Comparison of ENCODE assay signal across 19 mouse cellular contexts in the genomic region with DNA sequence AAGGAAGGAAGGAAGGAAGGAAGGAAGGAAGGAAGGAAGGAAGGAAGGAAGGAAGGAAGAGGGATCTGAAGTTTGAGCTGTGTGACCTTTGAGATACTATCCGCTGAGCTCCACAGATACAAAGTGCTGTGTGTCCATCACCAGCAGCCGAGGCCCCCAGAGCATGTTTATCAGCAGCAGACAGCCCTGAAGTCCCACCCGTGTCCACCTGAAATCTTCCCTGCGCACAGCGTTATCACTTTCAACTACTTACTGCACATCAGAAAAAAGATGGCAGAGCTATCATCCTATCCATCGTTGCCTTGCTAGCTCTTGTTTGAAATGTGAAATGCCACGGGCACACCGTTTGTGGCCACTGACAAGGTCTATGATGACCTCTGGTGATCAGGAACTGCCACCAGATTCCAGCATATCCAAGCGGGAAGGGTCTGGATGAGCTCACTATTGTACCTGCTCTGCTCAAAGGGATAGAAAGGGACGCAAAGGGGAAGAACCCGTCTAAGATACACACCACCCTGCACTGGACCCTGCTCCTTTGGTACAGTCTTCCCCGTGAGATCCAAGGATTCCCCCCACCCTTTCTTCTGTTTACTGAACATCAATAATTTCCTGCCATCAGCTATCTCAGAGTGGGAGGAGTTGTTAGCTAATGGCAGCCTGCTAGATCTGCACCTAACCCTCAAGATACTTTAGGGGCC. TPM values are rescaled to one million over a fixed set of nuclear protein-coding genes. Genes with fewer than 3 reads are reported as not detected.
DNase-seq lines count a peak whose midpoint lies in the region; ATAC-seq and TF ChIP-seq lines count a peak whose summit lies in the region.
"Had no signal": no experiment of that assay in that cellular context is flagged by ENCODE, and none has a peak within 500 bp of the region (broad histone marks: within the 10 kb centered on the region; RNA-seq: fewer than 3 reads in every experiment).

No protein-coding gene starts in this region.

- peak; percentile 98 for TF ChIP-seq EP300 in liver, postnatal 0 days (IDR thresholded peaks at IDR 0.05; ENCODE audit: low read depth)

- TF ChIP-seq POLR2A in bone marrow, adult 2 months (IDR thresholded peaks at IDR 0.05; ENCODE audit: borderline replicate concordance, control insufficient read depth, low read depth, low read length) = no peak
- no peak for TF ChIP-seq POLR2A in cerebellum, adult 2 months (IDR thresholded peaks at IDR 0.05; ENCODE audit: borderline replicate concordance, insufficient read depth, low read length)

- ATAC-seq in heart, embryonic 12.5 days (ENCODE audit: insufficient number of reproducible peaks, low FRiP score) = peak; percentile 79; the same call in 1 of the 2 replicates
- peak; percentile 71 for ATAC-seq in intestine, embryonic 16.5 days
- peak; percentile 98 for ATAC-seq in liver, postnatal 0 days

- WGBS in heart, embryonic 12.5 days = 68% methylated on average over 12 of the region's 12 CpGs
- WGBS in bone marrow, adult 2 months = 71% methylated on average over 12 of the region's 12 CpGs
- 71% methylated on average over 12 of the region's 12 CpGs for WGBS in intestine, embryonic 16.5 days
- WGBS in liver, postnatal 0 days (ENCODE audit: insufficient replicate concordance) = 59% methylated on average over 12 of the region's 12 CpGs
- 90% methylated on average over 12 of the region's 12 CpGs for WGBS in cerebellum, adult 2 months

- H3K9me3 ChIP-seq in heart, embryonic 12.5 days (replicated peaks) = no peaks in the 10 kb centered on the region
- H3K9me3 ChIP-seq in intestine, embryonic 16.5 days (ENCODE audit: control insufficient read depth, low read length) = no peaks in the 10 kb centered on the region
- H3K9me3 ChIP-seq in liver, postnatal 0 days (ENCODE audit: low read length) = no peaks in the 10 kb centered on the region
- H3K9me3 ChIP-seq: embryonic facial prominence, embryonic 12.5 days; heart, embryonic 15.5 days; limb, embryonic 10.5 days had no signal

- no peak overlapping the region for H3K4me2 ChIP-seq in heart, embryonic 12.5 days
- no peak overlapping the region for H3K4me2 ChIP-seq in intestine, embryonic 16.5 days (ENCODE audit: low read depth, low read length)
- peak overlapping the region; percentile 62 for H3K4me2 ChIP-seq in liver, postnatal 0 days (ENCODE audit: low read depth, low read length)
- H3K4me2 ChIP-seq: embryonic facial prominence, embryonic 12.5 days; heart, embryonic 15.5 days had no signal

- no peaks in the 10 kb centered on the region for H3K36me3 ChIP-seq in heart, embryonic 12.5 days
- no peaks in the 10 kb centered on the region for H3K36me3 ChIP-seq in intestine, embryonic 16.5 days (ENCODE audit: control insufficient read depth, insufficient read depth, low read length)
- no peaks in the 10 kb centered on the region for H3K36me3 ChIP-seq in liver, postnatal 0 days (replicated peaks; ENCODE audit: insufficient read depth, low read length)
- H3K36me3 ChIP-seq: embryonic facial prominence, embryonic 12.5 days; heart, embryonic 15.5 days; limb, embryonic 10.5 days had no signal

- H3K27me3 ChIP-seq in heart, embryonic 12.5 days (replicated peaks) = no peaks in the 10 kb centered on the region
- no peaks in the 10 kb centered on the region for H3K27me3 ChIP-seq in intestine, embryonic 16.5 days (replicated peaks; ENCODE audit: control insufficient read depth, insufficient read depth, low read length)
- no peaks in the 10 kb centered on the region for H3K27me3 ChIP-seq in liver, postnatal 0 days (ENCODE audit: insufficient read depth, low read length)
- no peaks in the 10 kb centered on the region for H3K27me3 ChIP-seq in cerebellum, adult 2 months (ENCODE audit: control insufficient read depth, insufficient read depth, low read length)
- H3K27me3 ChIP-seq: embryonic facial prominence, embryonic 12.5 days; heart, embryonic 15.5 days had no signal

- DNase-seq in heart, adult 18-20 months = no peak
- DNase-seq in liver, postnatal 0 days = peak; percentile 68
- DNase-seq in adipocyte (ENCODE audit: low spot score) = no peak
- DNase-seq in cerebellum, adult 18-20 months = no peak
- DNase-seq in cerebellum, adult 2 months = no peak
- DNase-seq: adrenal gland, postnatal 10 days; cerebellum, adult 9-10 months; gastrocnemius, postnatal 25 days; lung, adult 2 months; midbrain, embryonic 14.5 days had no signal

- no peak for TF ChIP-seq CTCF in bone marrow, adult 2 months (IDR thresholded peaks at IDR 0.05; ENCODE audit: control insufficient read depth, insufficient read depth, low read length)
- no peak for TF ChIP-seq CTCF in liver, postnatal 0 days (IDR thresholded peaks at IDR 0.05; ENCODE audit: low read depth)
- no peak for TF ChIP-seq CTCF in cerebellum, adult 2 months (IDR thresholded peaks at IDR 0.05; ENCODE audit: borderline replicate concordance, insufficient read depth, low read depth, low read length)

- H3K4me1 ChIP-seq in heart, embryonic 12.5 days (replicated peaks) = no peaks in the 10 kb centered on the region
- H3K4me1 ChIP-seq in bone marrow, adult 2 months (ENCODE audit: control insufficient read depth, insufficient read depth, low read length) = no peaks in the 10 kb centered on the region; the same call in none of the 2 replicates
- H3K4me1 ChIP-seq in intestine, embryonic 16.5 days (ENCODE audit: control insufficient read depth, insufficient read depth, low read length) = no peaks in the 10 kb centered on the region
- H3K4me1 ChIP-seq in liver, postnatal 0 days (ENCODE audit: insufficient read depth) = peaks cover 29% of the 10 kb centered on the region
- H3K4me1 ChIP-seq in cerebellum, adult 2 months (ENCODE audit: control insufficient read depth, insufficient read depth, low read length) = no peaks in the 10 kb centered on the region; the same call in 1 of the 2 replicates
- H3K4me1 ChIP-seq: embryonic facial prominence, embryonic 12.5 days; heart, embryonic 15.5 days; limb, embryonic 10.5 days had no signal

- H3K9ac ChIP-seq in heart, embryonic 12.5 days = no peak overlapping the region
- H3K9ac ChIP-seq in intestine, embryonic 16.5 days (ENCODE audit: low read depth, low read length) = no peak overlapping the region
- no peak overlapping the region for H3K9ac ChIP-seq in liver, postnatal 0 days (replicated peaks)
- H3K9ac ChIP-seq: embryonic facial prominence, embryonic 12.5 days; heart, embryonic 15.5 days had no signal

- no peak overlapping the region for H3K27ac ChIP-seq in heart, embryonic 12.5 days (ENCODE audit: poor library complexity, severe bottlenecking)
- peak overlapping the region; percentile 78 for H3K27ac ChIP-seq in bone marrow, adult 2 months (ENCODE audit: control insufficient read depth, insufficient read depth, low read depth, low read length, poor library complexity)
- H3K27ac ChIP-seq in intestine, embryonic 16.5 days (ENCODE audit: low read length) = no peak overlapping the region
- peak overlapping the region; percentile 67 for H3K27ac ChIP-seq in liver, postnatal 0 days (ENCODE audit: low read depth)
- H3K27ac ChIP-seq in cerebellum, adult 2 months (ENCODE audit: insufficient read depth, low read length) = no peak overlapping the region
- H3K27ac ChIP-seq: embryonic facial prominence, embryonic 12.5 days; heart, embryonic 15.5 days; kidney, postnatal 0 days; layer of hippocampus, adult 2 months; limb, embryonic 10.5 days had no signal

- H3K4me3 ChIP-seq in heart, embryonic 12.5 days = no peak overlapping the region
- no peak overlapping the region for H3K4me3 ChIP-seq in bone marrow, adult 2 months (replicated peaks; ENCODE audit: control insufficient read depth, low read depth, low read length)
- H3K4me3 ChIP-seq in intestine, embryonic 16.5 days (ENCODE audit: low read length) = no peak overlapping the region
- H3K4me3 ChIP-seq in liver, postnatal 0 days (ENCODE audit: low read depth, low read length) = no peak overlapping the region
- H3K4me3 ChIP-seq in cerebellum, adult 2 months (replicated peaks; ENCODE audit: insufficient read depth, low read depth, low read length) = no peak overlapping the region
- H3K4me3 ChIP-seq: embryonic facial prominence, embryonic 12.5 days; heart, embryonic 15.5 days; layer of hippocampus, adult 2 months; limb, embryonic 10.5 days had no signal

RNA-seq across cellular contexts. Expression of gene Anp32b, which starts 18.2 kb away (rescaled TPM):
- polyA plus RNA-seq in heart, embryonic 12.5 days (2016; fragmentation: Nextera tagmentation; extraction: Ambion mirVana) = 209 and 214 TPM in 2 replicates
- total RNA-seq in heart, adult 18-20 months (2021) = 10 to 100 TPM; 55.2 to 56.6 TPM
- polyA plus RNA-seq in bone marrow, adult 2 months (2011; ENCODE audit: insufficient read depth, insufficient read length, low replicate concordance, missing spikeins) = 614 and 712 TPM in 2 replicates
- polyA plus RNA-seq in intestine, embryonic 16.5 days (2015; fragmentation: Nextera tagmentation; extraction: Ambion mirVana) = 185 and 206 TPM in 2 replicates
- polyA plus RNA-seq in liver, postnatal 0 days (2015; fragmentation: Nextera tagmentation; extraction: Ambion mirVana) = 184 and 188 TPM in 2 replicates
- 44.9 and 51.8 TPM in 2 replicates for polyA plus RNA-seq in cerebellum, adult 2 months (2012; rRNA removed)

RNA-seq across cellular contexts. Expression of gene Hemgn, which starts 19.2 kb away (rescaled TPM):
- polyA plus RNA-seq in heart, embryonic 12.5 days (2016; fragmentation: Nextera tagmentation; extraction: Ambion mirVana) = 9.7 and 12.4 TPM in 2 replicates
- under 1 TPM; 0.15 TPM for total RNA-seq in heart, adult 18-20 months (2021)
- 152 and 243 TPM in 2 replicates for polyA plus RNA-seq in bone marrow, adult 2 months (2011; ENCODE audit: insufficient read depth, insufficient read length, low replicate concordance, missing spikeins)
- 2.6 and 8.1 TPM in 2 replicates for polyA plus RNA-seq in intestine, embryonic 16.5 days (2015; fragmentation: Nextera tagmentation; extraction: Ambion mirVana)
- polyA plus RNA-seq in liver, postnatal 0 days (2015; fragmentation: Nextera tagmentation; extraction: Ambion mirVana) = 117 and 135 TPM in 2 replicates
- 0.14 and 0.16 TPM in 2 replicates for polyA plus RNA-seq in cerebellum, adult 2 months (2012; rRNA removed)
- total RNA-seq: gastrocnemius, postnatal 25 days; layer of hippocampus, adult 2 months had no signal
- polyA plus RNA-seq: cortical plate, adult 2 months; lung, adult 2 months had no signal

RNA-seq across cellular contexts. Expression of gene Trmo, which starts 43.3 kb away (rescaled TPM):
- polyA plus RNA-seq in heart, embryonic 12.5 days (2016; fragmentation: Nextera tagmentation; extraction: Ambion mirVana) = 8.3 and 8.7 TPM in 2 replicates
- total RNA-seq in heart, adult 18-20 months (2021) = 1 to 10 TPM; 3.2 to 4.7 TPM
- polyA plus RNA-seq in bone marrow, adult 2 months (2011; ENCODE audit: insufficient read depth, insufficient read length, low replicate concordance, missing spikeins) = 20.7 and 27.0 TPM in 2 replicates
- polyA plus RNA-seq in intestine, embryonic 16.5 days (2015; fragmentation: Nextera tagmentation; extraction: Ambion mirVana) = 12.5 and 13.0 TPM in 2 replicates
- polyA plus RNA-seq in liver, postnatal 0 days (2015; fragmentation: Nextera tagmentation; extraction: Ambion mirVana) = 4.2 and 6.1 TPM in 2 replicates
- polyA plus RNA-seq in cerebellum, adult 2 months (2012; rRNA removed) = 7.7 and 8.1 TPM in 2 replicates

RNA-seq across cellular contexts. Expression of gene Nans, which starts 56.6 kb away (rescaled TPM):
- polyA plus RNA-seq in heart, embryonic 12.5 days (2016; fragmentation: Nextera tagmentation; extraction: Ambion mirVana) = 62.2 and 68.3 TPM in 2 replicates
- total RNA-seq in heart, adult 18-20 months (2021) = 10 to 100 TPM; 14.9 to 19.2 TPM
- polyA plus RNA-seq in bone marrow, adult 2 months (2011; ENCODE audit: insufficient read depth, insufficient read length, low replicate concordance, missing spikeins) = 28.9 and 33.9 TPM in 2 replicates
- polyA plus RNA-seq in intestine, embryonic 16.5 days (2015; fragmentation: Nextera tagmentation; extraction: Ambion mirVana) = 112 and 120 TPM in 2 replicates
- 23.8 and 25.0 TPM in 2 replicates for polyA plus RNA-seq in liver, postnatal 0 days (2015; fragmentation: Nextera tagmentation; extraction: Ambion mirVana)
- 29.0 and 30.3 TPM in 2 replicates for polyA plus RNA-seq in cerebellum, adult 2 months (2012; rRNA removed)

Comparison
In these comparisons a context has a peak if more than half of its experiments do, and no peak if none do; other contexts are left out.
1. H3K27ac ChIP-seq: peak in bone marrow, adult 2 months (single experiment) and liver, postnatal 0 days (single experiment); none in heart, embryonic 12.5 days (single experiment), intestine, embryonic 16.5 days (single experiment) and cerebellum, adult 2 months (single experiment).
2. Peak in every context shown above with its lines, with median percentiles within 50 percentile points of each other: ATAC-seq.